Mouse (Mus musculus) CH12.LX (cell line): ENCODE results near the gene Hsd17b14. TPM values are rescaled to one million over a fixed set of nuclear protein-coding genes. Genes with fewer than 3 reads are reported as not detected.

Experiments
- DNase-seq: peaks from one replicate; pipeline ENCODE4 v3.0.0-alpha.2; 2013; ENCODE audit errors: extremely low read depth
- H3K27ac ChIP-seq: 2 replicates; pipeline ENCODE4 v1.5.1; 2012; ENCODE audit warnings: low read depth, mild to moderate bottlenecking, control low read depth, moderate library complexity; ENCODE audit not compliant: insufficient read depth
- H3K27me3 ChIP-seq: replicated peaks from 2 replicates; pipeline ENCODE3; 2012; ENCODE audit warnings: inconsistent platforms
- H3K36me3 ChIP-seq, 2 experiments: replicated peaks in 1 of 2; 2 replicates each; pipeline versions ENCODE3 to v1.6.1; 2012; ENCODE audit warnings: inconsistent platforms in 1 of 2, low read length in 1 of 2, mild to moderate bottlenecking in 1 of 2, mixed read lengths in 1 of 2, moderate library complexity in 1 of 2; ENCODE audit not compliant: control insufficient read depth in 1 of 2, insufficient read depth in 1 of 2
- H3K4me1 ChIP-seq, 2 experiments: 2 replicates each; pipeline ENCODE4 v1.6.1; 2012; ENCODE audit warnings: inconsistent platforms in 1 of 2, moderate library complexity in 1 of 2; ENCODE audit not compliant: insufficient read depth in 2 of 2, control insufficient read depth in 1 of 2
- H3K4me2 ChIP-seq: 2 replicates; pipeline ENCODE4 v1.6.1; 2012; ENCODE audit warnings: low read depth, mild to moderate bottlenecking, control low read depth; ENCODE audit not compliant: poor library complexity, insufficient read depth, severe bottlenecking
- H3K4me3 ChIP-seq, 3 experiments: fragments of 150-350 bp in 1 of 3; sonication (generic) in 1 of 3; replicated peaks in 1 of 3; 2 replicates each; pipeline versions ENCODE3 to v1.5.1; 2011 to 2012; ENCODE audit warnings: low read depth in 2 of 3, low read length in 2 of 3, mild to moderate bottlenecking in 2 of 3, moderate library complexity in 2 of 3, control low read depth in 1 of 3, improper control_type of control experiment in 1 of 3, inconsistent platforms in 1 of 3, mixed read lengths in 1 of 3; ENCODE audit not compliant: poor library complexity in 1 of 3
- H3K79me2 ChIP-seq: replicated peaks from 2 replicates; pipeline ENCODE4 v1.6.1; 2012; ENCODE audit warnings: mild to moderate bottlenecking, moderate library complexity; ENCODE audit not compliant: control insufficient read depth, poor library complexity, insufficient read depth, severe bottlenecking; ENCODE audit errors: extremely low read depth
- H3K9ac ChIP-seq: 2 replicates; pipeline ENCODE4 v1.6.1; 2012; ENCODE audit warnings: low read depth, mild to moderate bottlenecking, control low read depth, moderate library complexity; ENCODE audit not compliant: insufficient read depth
- H3K9me3 ChIP-seq: replicated peaks from 2 replicates; pipeline ENCODE3; 2012; ENCODE audit warnings: low read length, inconsistent platforms, mixed read lengths
- BHLHE40 ChIP-seq: IDR thresholded peaks from 2 replicates; pipeline ENCODE4 v1.6.1; 2011; ENCODE audit warnings: mild to moderate bottlenecking, low read depth, low read length, improper control_type of control experiment
- CHD1 ChIP-seq: IDR thresholded peaks from 2 replicates; pipeline ENCODE4 v1.6.1; 2012; ENCODE audit warnings: low read depth, low read length, improper control_type of control experiment, inconsistent platforms
- CHD2 ChIP-seq: IDR thresholded peaks from 2 replicates; pipeline ENCODE4 v1.6.1; 2011; ENCODE audit warnings: low read length, improper control_type of control experiment
- CTCF ChIP-seq, 2 experiments: IDR thresholded peaks in 1 of 2; conservative IDR thresholded peaks in 1 of 2; 2 replicates each; pipeline ENCODE4 v1.5.1; 2011 to 2012; ENCODE audit warnings: low read depth in 2 of 2, low read length in 2 of 2, improper control_type of control experiment in 1 of 2, inconsistent platforms in 1 of 2, mild to moderate bottlenecking in 1 of 2, moderate library complexity in 1 of 2
- ELF1 ChIP-seq: IDR thresholded peaks from 2 replicates; pipeline ENCODE4 v1.6.1; 2014; ENCODE audit warnings: low read depth, mild to moderate bottlenecking, inconsistent platforms, low read length, improper control_type of control experiment
- EP300 ChIP-seq: IDR thresholded peaks from 2 replicates; pipeline ENCODE4 v1.6.1; 2011; ENCODE audit warnings: low read length, improper control_type of control experiment
- GABPA ChIP-seq: IDR thresholded peaks from 2 replicates; pipeline ENCODE4 v1.6.1; 2012; ENCODE audit warnings: low read depth, low read length, improper control_type of control experiment, inconsistent platforms; ENCODE audit not compliant: insufficient replicate concordance
- HCFC1 ChIP-seq: IDR thresholded peaks from 2 replicates; pipeline ENCODE4 v1.6.1; 2012; ENCODE audit warnings: low read depth, mild to moderate bottlenecking, inconsistent platforms, low read length, improper control_type of control experiment
- JUND ChIP-seq: conservative IDR thresholded peaks from 2 replicates; pipeline ENCODE4 v1.6.1; 2011; ENCODE audit warnings: low read depth, low read length, improper control_type of control experiment
- KAT2A ChIP-seq: IDR thresholded peaks from 2 replicates; pipeline ENCODE4 v1.6.1; 2012; ENCODE audit warnings: low read length, improper control_type of control experiment, inconsistent platforms; ENCODE audit not compliant: insufficient replicate concordance
- MAFK ChIP-seq: IDR thresholded peaks from 2 replicates; pipeline ENCODE4 v1.6.1; 2011; ENCODE audit warnings: low read length, improper control_type of control experiment; ENCODE audit not compliant: insufficient replicate concordance
- MAX ChIP-seq: IDR thresholded peaks from 2 replicates; pipeline ENCODE4 v1.6.1; 2011; ENCODE audit warnings: low read length, improper control_type of control experiment
- MEF2A ChIP-seq: IDR thresholded peaks from 2 replicates; pipeline ENCODE4 v1.6.1; 2014; ENCODE audit warnings: low read depth, mild to moderate bottlenecking, inconsistent platforms, low read length, improper control_type of control experiment, borderline replicate concordance
- MYC ChIP-seq: IDR thresholded peaks from 2 replicates; pipeline ENCODE4 v1.6.1; 2011; ENCODE audit warnings: low read depth, mild to moderate bottlenecking, improper control_type of control experiment, low read length
- PAX5 ChIP-seq: IDR thresholded peaks from 2 replicates; pipeline ENCODE4 v1.6.1; 2012; ENCODE audit warnings: low read length, inconsistent platforms, mixed read lengths
- POLR2A ChIP-seq: IDR thresholded peaks from 2 replicates; pipeline ENCODE4 v1.6.1; 2011; ENCODE audit warnings: low read depth, mild to moderate bottlenecking, improper control_type of control experiment, low read length
- POLR2AphosphoS2 ChIP-seq: IDR thresholded peaks from 2 replicates; pipeline ENCODE4 v1.6.1; 2011; ENCODE audit warnings: low read depth, low read length, improper control_type of control experiment
- RCOR1 ChIP-seq: conservative IDR thresholded peaks from 2 replicates; pipeline ENCODE4 v1.6.1; 2012; ENCODE audit warnings: low read depth, mild to moderate bottlenecking, inconsistent platforms, low read length, improper control_type of control experiment
- SIN3A ChIP-seq: IDR thresholded peaks from 2 replicates; pipeline ENCODE4 v1.6.1; 2012; ENCODE audit warnings: low read length, improper control_type of control experiment, inconsistent platforms
- TBP ChIP-seq: conservative IDR thresholded peaks from 2 replicates; pipeline ENCODE4 v1.6.1; 2011; ENCODE audit warnings: low read depth, low read length, improper control_type of control experiment
- TCF12 ChIP-seq: IDR thresholded peaks from 2 replicates; pipeline ENCODE4 v1.6.1; 2014; ENCODE audit warnings: low read depth, mild to moderate bottlenecking, inconsistent platforms, low read length, improper control_type of control experiment
- USF1 ChIP-seq: IDR thresholded peaks from 2 replicates; pipeline ENCODE4 v1.6.1; 2014; ENCODE audit warnings: low read depth, mild to moderate bottlenecking, inconsistent platforms, low read length, improper control_type of control experiment
- USF2 ChIP-seq: conservative IDR thresholded peaks from 2 replicates; pipeline ENCODE4 v1.6.1; 2011; ENCODE audit warnings: low read depth, low read length, improper control_type of control experiment
- ZC3H11A ChIP-seq: IDR thresholded peaks from 2 replicates; pipeline ENCODE4 v1.6.1; 2012; ENCODE audit warnings: low read depth, mild to moderate bottlenecking, inconsistent platforms, low read length, improper control_type of control experiment
- ZKSCAN1 ChIP-seq: IDR thresholded peaks from 2 replicates; pipeline ENCODE4 v1.6.1; 2012; ENCODE audit warnings: low read depth, inconsistent platforms, low read length, improper control_type of control experiment, borderline replicate concordance
- ZMIZ1 ChIP-seq: IDR thresholded peaks from 2 replicates; pipeline ENCODE4 v1.6.1; 2012; ENCODE audit warnings: low read depth, mild to moderate bottlenecking, inconsistent platforms, low read length, improper control_type of control experiment
- dilution Hi-C: fragments of 300-500 bp; cut with MboI; formaldehyde crosslinking; loops from 2 replicates; pipeline ENCODE4 v1.14.3; 2020; ENCODE audit warnings: low sequenced_read_pairs; ENCODE audit not compliant: extremely low pct_unique_long_range_greater_than_20kb, extremely low pct_ligation_motif_present
- in situ Hi-C: fragments of 300-500 bp; cut with MboI; formaldehyde crosslinking; loops from 3 replicates; pipeline ENCODE4 v1.14.3; 2019; ENCODE audit warnings: low sequenced_read_pairs, low pct_ligation_motif_present, low pct_unique_long_range_greater_than_20kb, mixed read lengths
- polyA plus RNA-seq: library from polyadenylated mRNA; unstranded; fragments of >175 nt; gene quantifications from 2 replicates; pipeline ENCODE4 v1.2.1, GENCODE M21; 2012; ENCODE audit warnings: low read depth; ENCODE audit not compliant: insufficient read length
- total RNA-seq, 2 experiments: library from RNA; depleted of rRNA; stranded (reverse); fragments of 300-350 nt in 1 of 2; fragments of >200 nt in 1 of 2; gene quantifications; 2 replicates each; pipeline ENCODE4 v1.2.3; 2012 to 2014

The Hsd17b14 gene
- total and polyA plus RNA-seq, 3 experiments, result 2.3 TPM; not detected in 2

DNA sequence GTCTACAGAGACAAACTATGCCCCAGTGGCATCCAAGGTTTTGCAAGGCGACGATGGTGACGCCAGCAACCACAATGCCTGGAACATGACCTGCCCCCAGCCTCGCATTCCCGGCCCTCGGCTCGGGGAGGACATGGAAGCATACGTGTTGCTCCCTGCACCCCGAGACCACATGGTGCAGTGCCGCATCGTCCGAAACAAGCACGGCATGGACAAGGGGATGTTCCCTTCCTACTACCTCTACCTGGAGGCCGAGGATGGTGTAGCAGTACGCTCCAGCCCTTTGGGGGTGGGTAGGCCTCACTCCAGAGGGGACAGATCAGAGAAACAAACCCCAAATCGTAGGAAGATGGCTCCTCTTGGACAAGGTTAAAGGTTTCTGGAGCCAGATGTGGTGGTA, 36.1 kb upstream of the Hsd17b14 start:
- Histone ChIP-seq H3K9ac (no peak overlapping the region), H3K79me2 (peaks cover 8% of the 10 kb centered on the region), H3K36me3 (peaks cover 9 to 18% of the 10 kb centered on the region in 2 experiments), H3K4me1 (peaks cover 5 to 19% of the 10 kb centered on the region in 2 experiments), H3K4me3 (no peak overlapping the region), H3K9me3 (no peaks in the 10 kb centered on the region), H3K4me2 (no peak overlapping the region), H3K27ac (no peak overlapping the region), H3K27me3 (no peaks in the 10 kb centered on the region)
- dilution Hi-C loops (no loop called here), in situ Hi-C loops (no loop called here)
- DNase-seq, result no peak
- no peak for TF ChIP-seq HCFC1
- TF ChIP-seq BHLHE40, result no peak
- TF ChIP-seq JUND, result no peak
- no peak for TF ChIP-seq PAX5
- TF ChIP-seq USF2, result no peak
- TF ChIP-seq POLR2A, result no peak
- TF ChIP-seq ZKSCAN1, result no peak
- TF ChIP-seq RCOR1, result no peak
- no peak for TF ChIP-seq MAFK
- TF ChIP-seq MYC, result no peak
- TF ChIP-seq CTCF (conservative IDR thresholded peaks at IDR 0.05 in 1 of 2, IDR thresholded peaks at IDR 0.05 in 1 of 2; ENCODE audit: low read depth in 2 of 2, low read length in 2 of 2), result no peak
- TF ChIP-seq GABPA, result no peak

- no peaks in the 10 kb centered on the region for H3K9me3 ChIP-seq
- in situ Hi-C loops, result loop anchor here (10.0 kb wide), 1 partner anchor 65 kb away; no protein-coding TSS in a partner anchor
- H3K9ac ChIP-seq, result no peak overlapping the region
- dilution Hi-C loops, result no loop called here
- H3K36me3 ChIP-seq, result peaks cover 15 to 24% of the 10 kb centered on the region in 2 experiments
- no peak for DNase-seq
- no peak overlapping the region for H3K27ac ChIP-seq
- H3K27me3 ChIP-seq, result no peaks in the 10 kb centered on the region
- no peak overlapping the region for H3K4me3 ChIP-seq
- no peak overlapping the region for H3K4me2 ChIP-seq
- peak; percentile 62 for TF ChIP-seq ELF1
- peak; percentile 85 for TF ChIP-seq HCFC1
- TF ChIP-seq BHLHE40, result no peak
- TF ChIP-seq MYC, result no peak
- TF ChIP-seq MEF2A, result no peak
- no peak for TF ChIP-seq CHD1
- no peak for TF ChIP-seq CHD2
- TF ChIP-seq SIN3A, result no peak
- TF ChIP-seq KAT2A, result 0 out of 2 replicates have a peak, but pooled peaks have one; percentile 53
- TF ChIP-seq EP300, result no peak
- no peak for TF ChIP-seq ZMIZ1
- TF ChIP-seq MAFK, result no peak
- no peak for TF ChIP-seq MAX
- no peak for TF ChIP-seq ZC3H11A
- no peak for TF ChIP-seq TCF12
- no peak for TF ChIP-seq TBP
- no peak for TF ChIP-seq POLR2A
- no peak for TF ChIP-seq USF1
- TF ChIP-seq POLR2AphosphoS2, result no peak
- peaks cover 14% of the 10 kb centered on the region for H3K79me2 ChIP-seq
- H3K4me1 ChIP-seq, result peaks cover 7 to 25% of the 10 kb centered on the region in 2 experiments
Measured at GRCm38 (mm10) chr7:45519345-45520120, 35.2 kb upstream of the Hsd17b14 start.
